Mouse (Mus musculus) CH12.LX (cell line): Measurements from ENCODE around the gene Crtc2. TPM values are rescaled to one million over a fixed set of nuclear protein-coding genes. Genes with fewer than 3 reads are reported as not detected.

Experiments used
- DNase-seq: peaks from one replicate; pipeline ENCODE4 v3.0.0-alpha.2; 2013; ENCODE audit errors: extremely low read depth
- H3K27ac ChIP-seq: 2 replicates; pipeline ENCODE4 v1.5.1; 2012; ENCODE audit warnings: low read depth, mild to moderate bottlenecking, control low read depth, moderate library complexity; ENCODE audit not compliant: insufficient read depth
- H3K27me3 ChIP-seq: replicated peaks from 2 replicates; pipeline ENCODE3; 2012; ENCODE audit warnings: inconsistent platforms
- H3K36me3 ChIP-seq, 2 experiments: replicated peaks in 1 of 2; 2 replicates each; pipeline versions ENCODE3 to v1.6.1; 2012; ENCODE audit warnings: inconsistent platforms in 1 of 2, low read length in 1 of 2, mild to moderate bottlenecking in 1 of 2, mixed read lengths in 1 of 2, moderate library complexity in 1 of 2; ENCODE audit not compliant: control insufficient read depth in 1 of 2, insufficient read depth in 1 of 2
- H3K4me1 ChIP-seq, 2 experiments: 2 replicates each; pipeline ENCODE4 v1.6.1; 2012; ENCODE audit warnings: inconsistent platforms in 1 of 2, moderate library complexity in 1 of 2; ENCODE audit not compliant: insufficient read depth in 2 of 2, control insufficient read depth in 1 of 2
- H3K4me2 ChIP-seq: 2 replicates; pipeline ENCODE4 v1.6.1; 2012; ENCODE audit warnings: low read depth, mild to moderate bottlenecking, control low read depth; ENCODE audit not compliant: poor library complexity, insufficient read depth, severe bottlenecking
- H3K4me3 ChIP-seq, 3 experiments: fragments of 150-350 bp in 1 of 3; sonication (generic) in 1 of 3; replicated peaks in 1 of 3; 2 replicates each; pipeline versions ENCODE3 to v1.5.1; 2011 to 2012; ENCODE audit warnings: low read depth in 2 of 3, low read length in 2 of 3, mild to moderate bottlenecking in 2 of 3, moderate library complexity in 2 of 3, control low read depth in 1 of 3, improper control_type of control experiment in 1 of 3, inconsistent platforms in 1 of 3, mixed read lengths in 1 of 3; ENCODE audit not compliant: poor library complexity in 1 of 3
- H3K79me2 ChIP-seq: replicated peaks from 2 replicates; pipeline ENCODE4 v1.6.1; 2012; ENCODE audit warnings: mild to moderate bottlenecking, moderate library complexity; ENCODE audit not compliant: control insufficient read depth, poor library complexity, insufficient read depth, severe bottlenecking; ENCODE audit errors: extremely low read depth
- H3K9ac ChIP-seq: 2 replicates; pipeline ENCODE4 v1.6.1; 2012; ENCODE audit warnings: low read depth, mild to moderate bottlenecking, control low read depth, moderate library complexity; ENCODE audit not compliant: insufficient read depth
- H3K9me3 ChIP-seq: replicated peaks from 2 replicates; pipeline ENCODE3; 2012; ENCODE audit warnings: low read length, inconsistent platforms, mixed read lengths
- CHD1 ChIP-seq: IDR thresholded peaks from 2 replicates; pipeline ENCODE4 v1.6.1; 2012; ENCODE audit warnings: low read depth, low read length, improper control_type of control experiment, inconsistent platforms
- CTCF ChIP-seq, 2 experiments: IDR thresholded peaks in 1 of 2; conservative IDR thresholded peaks in 1 of 2; 2 replicates each; pipeline ENCODE4 v1.5.1; 2011 to 2012; ENCODE audit warnings: low read depth in 2 of 2, low read length in 2 of 2, improper control_type of control experiment in 1 of 2, inconsistent platforms in 1 of 2, mild to moderate bottlenecking in 1 of 2, moderate library complexity in 1 of 2
- ELF1 ChIP-seq: IDR thresholded peaks from 2 replicates; pipeline ENCODE4 v1.6.1; 2014; ENCODE audit warnings: low read depth, mild to moderate bottlenecking, inconsistent platforms, low read length, improper control_type of control experiment
- EP300 ChIP-seq: IDR thresholded peaks from 2 replicates; pipeline ENCODE4 v1.6.1; 2011; ENCODE audit warnings: low read length, improper control_type of control experiment
- GABPA ChIP-seq: IDR thresholded peaks from 2 replicates; pipeline ENCODE4 v1.6.1; 2012; ENCODE audit warnings: low read depth, low read length, improper control_type of control experiment, inconsistent platforms; ENCODE audit not compliant: insufficient replicate concordance
- HCFC1 ChIP-seq: IDR thresholded peaks from 2 replicates; pipeline ENCODE4 v1.6.1; 2012; ENCODE audit warnings: low read depth, mild to moderate bottlenecking, inconsistent platforms, low read length, improper control_type of control experiment
- JUN ChIP-seq: IDR thresholded peaks from 2 replicates; pipeline ENCODE4 v1.6.1; 2011; ENCODE audit warnings: low read depth, mild to moderate bottlenecking, low read length, improper control_type of control experiment, moderate library complexity; ENCODE audit not compliant: insufficient read depth
- JUND ChIP-seq: conservative IDR thresholded peaks from 2 replicates; pipeline ENCODE4 v1.6.1; 2011; ENCODE audit warnings: low read depth, low read length, improper control_type of control experiment
- KAT2A ChIP-seq: IDR thresholded peaks from 2 replicates; pipeline ENCODE4 v1.6.1; 2012; ENCODE audit warnings: low read length, improper control_type of control experiment, inconsistent platforms; ENCODE audit not compliant: insufficient replicate concordance
- MEF2A ChIP-seq: IDR thresholded peaks from 2 replicates; pipeline ENCODE4 v1.6.1; 2014; ENCODE audit warnings: low read depth, mild to moderate bottlenecking, inconsistent platforms, low read length, improper control_type of control experiment, borderline replicate concordance
- MYC ChIP-seq: IDR thresholded peaks from 2 replicates; pipeline ENCODE4 v1.6.1; 2011; ENCODE audit warnings: low read depth, mild to moderate bottlenecking, improper control_type of control experiment, low read length
- RCOR1 ChIP-seq: conservative IDR thresholded peaks from 2 replicates; pipeline ENCODE4 v1.6.1; 2012; ENCODE audit warnings: low read depth, mild to moderate bottlenecking, inconsistent platforms, low read length, improper control_type of control experiment
- UBTF ChIP-seq: IDR thresholded peaks from 2 replicates; pipeline ENCODE4 v1.6.1; 2012; ENCODE audit warnings: low read depth, mild to moderate bottlenecking, inconsistent platforms, low read length, improper control_type of control experiment, moderate library complexity
- ZNF384 ChIP-seq: IDR thresholded peaks from 2 replicates; pipeline ENCODE4 v1.6.1; 2012; ENCODE audit warnings: low read depth, low read length, improper control_type of control experiment, inconsistent platforms
- dilution Hi-C: fragments of 300-500 bp; cut with MboI; formaldehyde crosslinking; loops from 2 replicates; pipeline ENCODE4 v1.14.3; 2020; ENCODE audit warnings: low sequenced_read_pairs; ENCODE audit not compliant: extremely low pct_unique_long_range_greater_than_20kb, extremely low pct_ligation_motif_present
- in situ Hi-C: fragments of 300-500 bp; cut with MboI; formaldehyde crosslinking; loops from 3 replicates; pipeline ENCODE4 v1.14.3; 2019; ENCODE audit warnings: low sequenced_read_pairs, low pct_ligation_motif_present, low pct_unique_long_range_greater_than_20kb, mixed read lengths
- polyA plus RNA-seq: library from polyadenylated mRNA; unstranded; fragments of >175 nt; gene quantifications from 2 replicates; pipeline ENCODE4 v1.2.1, GENCODE M21; 2012; ENCODE audit warnings: low read depth; ENCODE audit not compliant: insufficient read length
- total RNA-seq, 2 experiments: library from RNA; depleted of rRNA; stranded (reverse); fragments of 300-350 nt in 1 of 2; fragments of >200 nt in 1 of 2; gene quantifications; 2 replicates each; pipeline ENCODE4 v1.2.3; 2012 to 2014

Crtc2 gene
- total and polyA plus RNA-seq, 3 experiments: 6.1 to 69.8 (median 13.5) TPM

- TF ChIP-seq JUND (no peak), ELF1 (peak; percentile 86), KAT2A (no peak), HCFC1 (peak; percentile 32), EP300 (0 out of 2 replicates have a peak, but pooled peaks have one; percentile 10), ZNF384 (no peak)
Observed at GRCm38 (mm10) chr3:90265932-90266741, 12.2 kb downstream of the Crtc2 start (continued).

GRCm38 (mm10) chr3:90266901-90267775, 13.2 kb downstream of the Crtc2 start:
- in situ Hi-C loops: no loop called here
- dilution Hi-C loops: no loop called here
- Histone ChIP-seq H3K4me3 (peak overlapping the region; percentile 76 to 92 (median 90)), H3K9me3 (no peaks in the 10 kb centered on the region), H3K36me3 (peaks cover 57 to 69% of the 10 kb centered on the region in 2 experiments), H3K27me3 (no peaks in the 10 kb centered on the region), H3K79me2 (peaks cover 28% of the 10 kb centered on the region), H3K27ac (peak overlapping the region; percentile 98), H3K4me1 (peaks cover 28 to 46% of the 10 kb centered on the region in 2 experiments), H3K4me2 (peak overlapping the region; percentile 63), H3K9ac (peak overlapping the region; percentile 97)
- DNase-seq: no peak
- no peak for TF ChIP-seq CTCF (conservative IDR thresholded peaks at IDR 0.05 in 1 of 2, IDR thresholded peaks at IDR 0.05 in 1 of 2; ENCODE audit: low read depth in 2 of 2, low read length in 2 of 2)
- no peak for TF ChIP-seq JUN
- no peak for TF ChIP-seq UBTF
- no peak for TF ChIP-seq GABPA
- TF ChIP-seq RCOR1: no peak; the same call in 1 of the 2 replicates
- TF ChIP-seq MYC: no peak
- TF ChIP-seq MEF2A: 0 out of 2 replicates have a peak, but pooled peaks have one; percentile 24
- no peak; the same call in 1 of the 2 replicates for TF ChIP-seq CHD1
- 0 out of 2 replicates have a peak, but pooled peaks have one; percentile 27 for TF ChIP-seq ELF1
